Mouse (Mus musculus): ENCODE data around the gene Cd63.

Cd63 gene

DNA sequence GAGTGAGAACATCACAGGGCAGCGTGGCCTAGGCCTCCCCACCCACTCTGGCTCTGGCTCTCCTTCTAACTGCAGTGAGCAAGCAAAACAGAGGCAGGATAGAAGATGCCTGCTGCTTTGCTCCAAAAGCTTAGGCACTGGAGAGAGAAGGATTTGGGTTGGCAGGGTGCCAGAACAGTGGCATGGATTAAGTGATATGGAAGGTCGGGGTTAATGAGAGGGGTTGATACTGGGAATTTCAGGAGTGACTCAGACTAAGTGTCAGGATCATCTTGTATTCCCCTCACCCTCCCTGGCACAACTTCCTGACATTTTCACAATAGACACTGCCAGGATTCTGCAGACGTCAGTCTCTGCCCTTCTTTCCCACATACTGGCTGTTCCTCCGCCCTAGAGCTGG lies 27.6 kb downstream of the Cd63 start:
- peak in 1 of 2 experiments; percentile 40 for DNase-seq (ENCODE audit: low spot score in 2 of 2)

DNA sequence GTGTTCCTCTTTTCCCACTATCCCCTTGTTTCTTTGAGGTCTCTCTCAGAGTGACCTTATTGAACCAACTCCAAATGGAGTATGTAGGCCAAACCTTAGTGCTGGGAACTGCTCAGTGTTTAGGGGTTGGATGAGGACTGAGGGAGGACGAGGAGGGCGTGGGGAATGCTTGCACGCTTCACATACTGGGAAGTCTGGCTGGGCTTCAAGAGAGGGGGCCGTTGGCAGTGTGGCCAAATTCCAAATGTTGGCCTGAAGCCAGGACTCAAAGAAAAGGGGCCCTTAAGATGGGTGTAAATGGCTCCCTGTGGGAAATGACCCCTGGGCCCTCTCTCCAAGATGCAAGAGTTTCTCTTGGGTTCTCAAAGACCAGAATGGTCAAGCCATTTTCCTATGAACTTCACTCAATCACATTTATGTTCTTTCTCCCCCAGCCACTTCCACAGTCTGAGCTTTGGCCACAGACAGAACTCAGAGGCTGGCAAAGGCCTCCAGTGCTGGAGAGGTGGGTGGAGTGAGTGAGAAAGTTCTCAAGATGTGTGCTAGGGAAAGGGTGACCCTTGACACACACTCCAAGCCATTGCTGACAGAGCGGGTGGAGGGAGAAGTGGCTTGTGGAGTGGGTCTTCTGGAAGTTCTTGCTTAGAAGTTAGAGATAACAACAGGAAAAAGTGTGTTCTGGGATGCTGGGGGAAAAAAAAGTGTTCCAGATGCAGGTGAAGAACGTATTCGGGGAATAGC lies 29.0 kb downstream of the Cd63 start:
- DNase-seq (ENCODE audit: low spot score in 2 of 2): peak in 1 of 2 experiments; percentile 50

DNA sequence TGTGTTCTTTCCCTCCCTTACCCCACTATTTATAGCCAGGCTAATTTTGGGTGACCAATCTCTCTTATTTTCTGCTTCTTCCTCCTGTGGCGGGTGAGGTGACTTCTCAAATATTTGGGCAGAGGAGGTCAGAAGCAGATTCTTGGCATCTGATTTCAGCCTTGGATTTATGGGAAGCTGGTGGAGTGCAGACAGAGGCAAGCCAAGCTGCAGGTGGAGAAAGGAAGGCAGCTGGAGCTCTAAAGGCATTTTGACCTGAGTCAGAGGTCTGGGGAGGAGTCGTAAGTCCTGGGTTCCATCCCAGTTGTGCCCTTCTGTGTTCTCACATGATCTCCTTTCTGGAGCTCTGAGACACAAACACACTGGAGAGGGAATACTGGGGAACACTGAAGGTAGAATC lies 30.7 kb downstream of the Cd63 start:
- DNase-seq (ENCODE audit: low spot score in 2 of 2): no peak

DNA sequence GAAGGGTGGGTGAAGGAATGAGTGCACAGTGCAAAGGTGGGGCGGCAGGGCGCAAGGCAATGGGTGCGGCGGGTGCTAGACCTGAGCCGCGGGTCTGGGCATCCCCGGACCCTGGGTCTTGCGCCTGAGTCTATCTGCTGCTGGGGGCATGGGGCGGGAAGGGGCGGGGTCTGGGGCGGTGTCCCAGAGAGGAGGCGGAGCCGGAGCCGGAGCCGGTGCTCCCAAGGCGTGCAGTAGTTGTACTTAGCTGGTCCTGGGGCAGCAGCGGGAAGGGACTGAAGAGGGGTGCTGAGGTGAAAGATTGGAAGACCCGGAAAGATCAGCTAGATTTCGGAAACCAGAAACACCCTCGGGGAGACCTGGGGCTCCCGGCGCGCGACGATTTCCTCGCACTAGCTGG lies 32.8 kb downstream of the Cd63 start, which contains the start of gene Itga7:
TSS of gene Itga7 (plus strand) at position 245 of the 400 bp plus-strand sequence.
- DNase-seq (ENCODE audit: low spot score in 2 of 2): peak in 1 of 2 experiments; percentile 46

DNA sequence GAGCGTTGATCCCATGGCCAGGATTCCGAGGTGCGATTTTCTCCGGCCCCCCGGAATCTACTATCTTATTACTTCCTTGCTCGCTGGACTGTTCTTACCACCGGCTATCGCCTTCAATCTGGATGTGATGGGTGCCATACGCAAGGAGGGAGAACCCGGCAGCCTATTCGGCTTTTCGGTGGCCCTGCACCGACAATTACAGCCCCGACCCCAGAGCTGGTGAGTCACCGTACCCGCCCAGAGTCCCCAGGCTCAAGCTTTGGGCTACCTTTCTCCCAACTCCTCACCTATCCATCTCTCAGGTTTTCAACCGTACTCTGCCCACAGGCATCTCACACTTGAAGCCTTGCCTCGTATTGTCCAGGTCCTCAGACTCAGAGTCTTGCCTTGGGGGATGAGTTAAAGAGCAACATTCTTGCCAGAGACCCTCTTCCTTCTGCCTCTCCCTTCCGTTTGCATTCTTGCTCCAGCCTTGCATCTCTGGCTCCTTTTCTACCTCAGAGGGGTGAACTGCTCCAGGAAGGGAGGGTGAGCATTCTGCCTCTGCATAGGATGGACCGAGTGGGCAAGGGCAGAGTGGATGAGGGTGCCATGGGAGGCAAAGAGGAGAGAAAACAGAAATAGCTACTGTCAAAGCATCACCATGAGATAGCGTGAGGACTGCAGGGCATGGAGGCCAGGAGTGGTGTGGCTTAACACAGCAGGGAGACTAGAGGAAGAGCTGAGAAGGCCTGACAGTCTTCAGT lies 33.4 kb downstream of the Cd63 start:
- DNase-seq (ENCODE audit: low spot score in 2 of 2): no peak

DNA sequence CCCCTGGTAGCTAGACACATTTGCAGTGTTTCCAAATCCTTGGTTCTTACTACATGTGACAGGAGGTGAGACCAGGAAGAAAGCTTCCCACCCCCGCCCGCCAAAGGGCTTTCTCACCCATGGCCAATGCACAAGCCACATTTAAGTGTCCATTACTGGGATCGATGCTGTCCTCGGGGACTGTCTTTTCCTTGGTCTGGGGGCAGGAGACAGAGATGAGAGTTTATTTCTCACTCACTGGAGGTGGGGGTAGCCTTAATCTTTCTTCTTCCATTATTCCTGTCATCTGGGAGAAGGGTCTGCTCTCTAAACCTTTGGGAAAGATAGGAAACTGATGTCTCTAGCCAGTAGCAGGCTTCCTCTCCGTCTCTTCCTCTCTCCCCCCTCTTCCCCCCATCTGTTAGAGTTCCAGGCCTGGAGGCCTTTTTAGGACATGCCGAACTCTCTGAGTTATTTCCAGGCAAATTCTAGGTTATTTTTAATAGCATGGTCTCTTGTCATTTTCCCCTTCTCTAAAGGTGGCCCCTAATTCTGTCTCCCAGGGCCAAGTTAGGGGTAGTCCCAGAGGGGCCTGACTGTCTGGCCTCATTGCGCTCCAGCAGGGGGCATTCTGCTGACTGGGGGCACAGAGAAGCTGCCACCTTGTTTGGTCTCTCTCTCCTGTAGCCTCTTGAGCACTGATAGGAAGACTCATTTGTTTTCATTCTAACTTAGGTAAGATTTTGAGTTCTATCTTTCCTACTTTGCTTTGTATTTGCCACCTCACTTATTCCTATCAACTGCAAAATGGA lies 34.4 kb downstream of the Cd63 start:
- DNase-seq (ENCODE audit: low spot score in 2 of 2): no peak

DNA sequence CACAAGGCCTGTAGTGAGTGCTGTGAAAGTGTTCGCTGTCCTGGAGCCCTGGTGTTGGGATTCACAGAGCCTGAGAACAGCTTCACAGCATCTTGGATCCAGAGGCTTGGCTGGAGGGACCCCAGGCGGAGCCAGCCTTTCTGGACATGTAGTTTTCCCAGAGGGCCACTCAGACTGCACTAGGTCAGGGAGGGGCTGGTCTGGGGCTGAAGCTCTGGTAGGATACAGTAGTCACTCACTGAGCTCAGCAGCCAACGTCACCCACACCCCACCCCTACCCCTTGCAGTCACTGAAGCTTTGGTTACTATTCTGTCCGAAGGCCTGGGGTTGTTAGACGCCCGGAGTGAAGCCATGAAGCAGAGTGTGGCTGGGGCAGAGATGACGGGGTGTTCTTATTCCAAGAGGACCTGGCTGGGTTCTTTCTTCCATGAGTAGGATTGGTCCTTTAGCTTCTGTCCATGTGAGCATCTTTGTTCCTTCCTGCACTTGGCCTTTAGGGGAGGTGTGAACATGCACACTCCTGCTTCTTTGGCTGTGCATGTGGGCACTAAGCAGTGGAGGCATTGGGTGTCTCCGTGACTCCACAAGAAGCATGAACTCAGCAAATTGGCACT lies 35.1 kb downstream of the Cd63 start:
- DNase-seq (ENCODE audit: low spot score in 2 of 2): no peak

DNA sequence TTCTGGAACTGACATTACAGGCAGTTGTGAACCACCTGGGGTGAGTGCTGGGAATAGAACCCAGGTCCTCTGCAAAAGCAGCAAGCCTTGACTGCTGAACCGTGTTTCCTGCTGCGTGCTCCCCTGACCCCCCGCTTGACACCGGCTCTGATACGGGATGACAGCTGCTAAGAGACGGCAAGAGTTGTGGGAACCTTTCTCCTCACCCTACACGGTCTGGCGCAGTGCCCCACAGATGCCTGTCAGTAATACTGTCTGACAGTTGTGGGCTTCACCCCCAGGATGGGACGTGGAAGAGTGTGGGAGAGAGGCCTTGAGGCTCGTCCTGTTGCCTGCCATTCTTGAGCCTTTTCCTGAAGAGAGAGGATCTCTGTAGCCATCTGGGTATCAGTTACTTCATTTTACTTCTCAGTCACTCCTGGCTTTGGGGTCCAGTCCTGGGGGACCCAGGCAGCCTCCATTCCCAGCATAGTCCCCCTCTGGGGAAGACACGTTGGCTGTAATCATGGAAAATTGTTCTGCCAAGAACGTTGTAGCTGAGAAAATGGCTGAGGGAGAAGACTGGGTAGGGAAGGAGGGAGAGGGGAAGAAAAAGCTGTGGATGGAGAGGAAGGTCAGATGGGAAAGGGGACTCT lies 37.1 kb downstream of the Cd63 start:
- DNase-seq (ENCODE audit: low spot score in 2 of 2): no peak

DNA sequence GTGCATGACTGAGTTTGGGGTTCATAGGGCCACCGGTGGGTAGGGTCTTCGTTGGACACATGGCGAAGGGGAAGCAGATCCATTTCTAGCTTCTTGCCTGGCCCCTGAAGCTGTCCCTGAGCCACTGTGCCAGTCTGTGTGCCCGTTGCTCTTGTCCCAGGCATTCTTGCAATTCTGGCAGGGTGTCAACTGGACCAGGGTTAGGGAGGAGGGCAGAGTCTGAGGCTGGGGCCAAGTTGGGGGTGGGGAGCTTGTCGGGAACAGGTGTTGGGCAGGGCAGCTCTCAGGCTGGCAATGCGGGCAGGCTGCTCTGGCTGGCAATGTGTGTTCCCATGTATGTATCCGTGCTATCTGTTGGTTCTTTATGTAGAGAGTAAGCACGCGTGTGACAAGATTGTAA lies 37.7 kb downstream of the Cd63 start:
- DNase-seq (ENCODE audit: low spot score in 2 of 2): peak; percentile 46 to 88

DNA sequence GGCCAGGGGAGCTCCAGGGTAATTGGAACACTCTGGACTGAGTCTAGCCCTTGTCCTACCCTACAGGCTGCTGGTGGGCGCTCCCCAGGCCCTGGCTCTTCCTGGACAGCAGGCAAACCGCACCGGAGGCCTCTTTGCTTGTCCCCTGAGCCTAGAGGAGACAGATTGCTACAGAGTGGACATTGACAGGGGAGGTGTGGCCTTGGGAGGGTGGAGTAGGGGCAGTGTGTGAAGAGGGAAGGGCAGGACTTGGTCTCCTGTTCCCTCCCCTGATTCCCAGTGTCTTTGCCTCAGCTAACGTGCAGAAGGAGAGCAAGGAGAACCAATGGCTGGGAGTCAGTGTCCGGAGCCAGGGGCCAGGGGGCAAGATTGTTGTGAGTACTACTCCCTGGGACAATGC lies 38.2 kb downstream of the Cd63 start:
- DNase-seq (ENCODE audit: low spot score in 2 of 2): no peak

DNA sequence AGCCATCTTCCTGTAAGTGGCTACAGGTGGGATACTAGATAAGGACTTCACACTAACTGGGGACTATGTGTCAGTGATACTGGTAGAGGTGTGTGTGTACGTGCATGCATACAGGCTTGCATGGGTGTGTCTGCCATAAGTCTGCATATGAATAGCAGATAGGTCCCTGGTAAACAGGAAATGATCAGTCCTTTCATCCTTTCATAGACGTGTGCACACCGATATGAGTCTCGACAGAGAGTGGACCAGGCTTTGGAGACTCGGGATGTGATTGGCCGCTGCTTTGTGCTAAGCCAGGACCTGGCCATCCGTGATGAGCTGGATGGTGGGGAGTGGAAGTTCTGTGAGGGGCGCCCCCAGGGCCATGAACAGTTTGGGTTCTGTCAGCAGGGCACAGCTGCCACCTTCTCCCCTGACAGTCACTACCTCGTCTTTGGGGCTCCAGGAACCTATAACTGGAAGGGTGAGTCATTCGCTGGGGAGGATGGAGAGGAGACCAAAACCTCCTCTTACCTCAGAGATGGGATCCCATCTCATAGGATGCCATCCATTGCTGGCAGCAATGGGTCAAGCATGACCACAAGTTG lies 39.8 kb downstream of the Cd63 start:
- DNase-seq (ENCODE audit: low spot score in 2 of 2): no peak

DNA sequence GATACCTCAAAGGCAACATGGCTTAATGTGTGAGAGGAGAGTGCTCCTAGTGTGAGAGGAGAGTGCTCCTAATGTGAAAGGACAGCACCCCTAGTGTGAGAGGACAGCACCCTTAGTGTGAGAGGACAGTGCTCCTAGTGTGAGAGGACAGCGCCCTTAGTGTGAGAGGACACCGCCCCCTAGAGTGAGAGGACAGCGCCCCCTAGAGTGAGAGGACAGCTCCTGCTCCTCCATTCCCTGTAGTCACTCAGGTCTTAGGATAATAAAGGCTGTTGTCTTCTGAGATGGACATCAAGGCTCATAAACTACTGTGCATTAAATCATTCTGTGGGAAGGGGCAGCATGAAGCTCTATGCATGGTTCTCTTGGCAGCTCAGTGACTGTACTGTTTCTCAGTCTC lies 44.9 kb downstream of the Cd63 start:
- peak in 1 of 2 experiments; percentile 50 for DNase-seq (ENCODE audit: low spot score in 2 of 2)

DNA sequence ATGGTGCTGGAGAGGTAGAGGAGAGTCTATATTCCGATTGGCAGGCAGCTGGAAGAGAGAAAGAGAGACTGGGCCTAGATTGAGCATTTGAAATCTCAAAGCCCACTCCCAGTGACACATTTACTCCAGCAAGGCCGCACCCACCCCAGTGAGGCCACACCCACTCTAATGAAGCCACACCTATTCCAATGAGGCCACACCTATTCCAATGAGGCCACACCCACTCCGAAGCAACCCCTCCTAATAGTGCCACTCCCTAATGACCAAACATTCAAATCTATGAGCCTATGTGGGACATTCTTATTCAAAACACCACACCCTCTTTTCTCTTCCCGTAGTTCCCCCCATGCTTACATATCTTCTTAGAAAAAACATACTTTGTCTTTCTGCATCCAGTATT lies 46.7 kb downstream of the Cd63 start:
- DNase-seq (ENCODE audit: low spot score in 2 of 2): no peak

DNA sequence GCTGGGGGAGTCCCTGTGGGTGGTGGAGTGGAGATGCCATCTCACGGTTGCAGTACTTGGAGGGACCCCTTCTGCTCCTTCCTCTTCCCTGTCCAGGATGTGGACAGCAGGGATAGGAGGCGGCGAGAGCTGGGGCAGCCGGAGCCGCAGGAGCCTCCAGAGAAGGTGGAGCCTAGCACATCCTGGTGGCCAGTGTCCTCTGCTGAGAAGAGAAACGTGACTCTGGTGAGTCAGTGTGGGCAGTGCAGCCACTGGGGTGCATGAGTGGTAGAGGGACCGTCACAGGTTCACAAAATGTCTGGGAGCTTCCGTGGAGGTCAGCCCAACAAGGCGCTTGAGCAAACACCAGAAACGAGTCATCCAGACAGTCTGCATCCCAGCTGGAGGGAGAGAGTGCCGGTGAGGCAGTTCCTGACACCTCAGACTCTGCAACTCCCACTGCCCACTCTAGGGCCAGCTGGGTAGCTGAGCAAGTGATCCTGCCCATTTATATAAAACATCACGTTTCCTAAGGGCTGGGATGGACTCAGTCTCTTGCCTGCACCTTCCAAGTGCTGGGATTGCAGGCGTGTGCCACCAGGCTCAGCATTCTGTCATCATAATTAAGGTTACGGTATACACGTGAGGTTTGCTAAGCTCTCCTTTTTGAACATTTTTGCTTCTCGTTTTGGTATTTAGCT lies 49.6 kb downstream of the Cd63 start:
- DNase-seq (ENCODE audit: low spot score in 2 of 2): no peak

DNA sequence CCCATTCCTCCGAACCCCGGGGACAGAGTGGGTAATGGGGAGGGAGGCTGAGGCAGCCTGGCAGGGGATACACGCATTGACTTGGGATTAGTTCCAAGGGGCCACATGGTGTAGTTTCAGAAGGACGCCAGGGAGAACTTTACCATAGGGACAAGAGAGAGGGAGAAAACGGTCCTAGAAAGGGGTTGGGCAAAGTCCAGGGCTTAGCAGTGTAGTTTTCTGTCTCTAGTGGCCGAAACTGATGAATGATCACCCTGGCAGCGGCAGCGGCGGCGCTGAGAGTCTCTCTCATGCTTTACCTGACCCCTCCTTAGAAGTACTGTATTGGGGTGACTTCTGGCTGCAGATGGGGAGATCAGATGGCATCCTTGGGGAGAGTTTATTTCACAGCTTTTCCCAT lies 57.6 kb downstream of the Cd63 start:
- DNase-seq (ENCODE audit: low spot score in 2 of 2): no peak

DNA sequence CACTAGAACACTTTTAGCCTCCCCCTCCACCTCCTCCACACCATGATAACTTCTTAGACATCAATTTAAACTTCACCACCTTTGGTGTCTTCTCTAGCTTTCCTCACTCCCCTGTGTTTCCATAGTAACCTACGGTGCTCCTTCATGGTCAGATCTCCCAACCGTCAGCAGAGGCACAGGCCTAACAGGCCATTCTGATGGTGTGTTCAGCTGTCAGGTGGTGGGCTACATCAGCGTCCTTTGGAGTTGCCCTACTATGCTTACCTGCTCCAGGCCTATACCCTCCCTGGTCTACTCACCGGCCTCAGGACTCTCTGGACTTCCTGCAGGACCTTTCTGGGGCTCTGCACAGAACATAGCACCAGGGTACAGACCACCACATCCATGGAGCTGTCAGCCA lies 59.4 kb downstream of the Cd63 start:
- DNase-seq (ENCODE audit: low spot score in 2 of 2): no peak

DNA sequence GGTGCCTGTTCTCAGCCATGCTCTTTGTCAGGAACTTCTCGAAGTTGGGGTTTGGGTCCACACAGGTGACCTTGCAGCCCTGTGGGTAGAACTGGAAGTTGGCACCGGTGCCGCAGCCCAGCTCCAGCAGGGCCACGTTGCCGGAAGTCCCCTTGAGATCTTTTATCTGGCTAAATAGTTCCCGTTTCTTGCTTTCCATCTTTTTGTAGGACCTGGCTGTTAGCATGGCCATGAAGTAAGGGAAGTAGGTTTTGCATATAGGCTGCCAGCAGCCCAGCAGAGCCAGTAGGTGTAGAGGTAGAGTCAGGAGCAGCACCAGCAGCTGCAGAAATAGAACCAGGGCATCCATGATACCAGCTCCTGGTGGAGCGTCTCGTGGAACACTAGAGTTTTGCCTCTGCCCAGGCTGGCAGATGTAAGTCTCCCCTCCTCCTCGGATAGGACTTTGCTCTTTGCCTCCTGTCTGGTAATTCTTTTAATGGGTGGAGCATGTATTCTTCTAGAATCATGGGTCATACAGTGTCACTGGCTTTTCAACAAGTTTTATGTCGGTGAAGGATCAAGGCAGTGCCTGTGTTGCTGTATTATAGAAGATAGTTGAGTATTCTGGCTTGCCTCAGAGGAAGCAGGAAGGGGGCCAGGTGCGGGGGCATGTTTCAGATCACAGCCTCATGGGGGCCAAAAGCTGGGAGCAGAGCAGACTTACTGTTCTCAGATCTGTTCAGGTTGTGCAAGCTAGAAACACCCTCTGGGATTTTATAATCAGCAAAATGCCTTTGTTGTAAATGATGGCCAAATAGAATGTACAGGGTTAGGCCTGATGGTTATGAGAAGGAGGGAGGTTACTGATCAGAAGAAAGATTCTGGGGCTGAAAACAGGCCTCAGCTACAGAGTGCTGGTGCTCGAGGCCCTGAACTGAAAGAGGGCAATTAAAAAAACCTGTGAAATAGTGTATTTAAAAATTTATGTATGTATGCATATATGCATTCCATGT lies 60.1 kb downstream of the Cd63 start, which contains the start of gene Mettl7b:
TSS of gene Mettl7b (minus strand) at position 399 of the 995 bp plus-strand sequence.
- DNase-seq (ENCODE audit: low spot score in 2 of 2): no peak
